Mouse (Mus musculus): ENCODE results near the gene Atad3a.

DNA sequence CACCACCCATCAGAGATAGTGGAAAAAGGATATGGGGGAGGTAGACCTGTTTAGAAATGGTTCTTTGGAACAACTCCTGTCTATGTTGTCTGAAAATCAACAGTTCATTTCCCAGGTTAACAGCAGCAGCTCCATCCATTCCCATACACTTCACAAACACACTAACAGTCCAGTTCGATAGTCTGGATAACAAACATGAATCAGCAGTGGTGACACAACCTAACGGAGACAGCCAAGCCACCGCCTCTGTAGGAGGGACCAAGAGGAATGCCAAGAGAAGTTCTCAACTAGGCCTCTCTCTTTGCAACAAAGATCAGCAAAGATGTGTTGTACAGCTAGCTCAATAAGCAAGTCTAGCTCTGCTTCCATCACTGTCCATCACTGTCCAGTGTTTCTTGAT lies 1.5 kb upstream of the Atad3a start:
- TF ChIP-seq POLR2A (IDR thresholded peaks at IDR 0.05; ENCODE audit: borderline replicate concordance, extremely low read depth, low read depth, low read length), result no peak
- no peak for TF ChIP-seq CTCF (IDR thresholded peaks at IDR 0.05; ENCODE audit: insufficient read depth, low read length)
